Mouse (Mus musculus): ENCODE results near the gene Srcin1. TPM values are rescaled to one million over a fixed set of nuclear protein-coding genes. Genes with fewer than 3 reads are reported as not detected.

The Srcin1 gene
- polyA plus RNA-seq, 1 experiment from 2014 or later = 8.5 TPM

DNA sequence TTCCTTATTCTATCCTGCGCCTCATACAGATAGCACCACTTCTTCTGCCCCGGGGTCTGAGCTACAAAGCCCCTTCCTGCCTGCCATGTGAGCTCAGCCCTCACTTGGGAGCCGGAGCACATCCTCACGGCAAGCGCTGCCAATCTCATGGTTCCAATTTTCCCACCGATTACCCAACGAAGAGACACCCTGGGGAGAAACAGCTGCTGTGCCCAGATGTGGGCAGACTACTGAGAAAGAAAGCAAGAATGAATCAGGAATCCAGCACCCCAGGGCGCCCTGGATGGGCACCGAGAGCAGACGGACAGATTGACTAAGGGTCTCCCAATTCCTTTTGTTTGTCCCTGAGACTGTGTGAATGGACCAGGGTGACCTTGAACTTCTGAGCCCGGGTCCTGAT, 8.5 kb downstream of the Srcin1 start:
- WGBS = 9% methylated on average over 11 of the region's 11 CpGs
- ATAC-seq = no peak
- Histone ChIP-seq H3K9ac (replicated peaks) (peak overlapping the region; percentile 41), H3K9me3 (no peaks in the 10 kb centered on the region), H3K4me3 (replicated peaks) (no peak overlapping the region), H3K4me1 (replicated peaks) (peaks cover 98% of the 10 kb centered on the region), H3K4me2 (replicated peaks) (peak overlapping the region; percentile 30), H3K36me3 (no peaks in the 10 kb centered on the region), H3K27me3 (no peaks in the 10 kb centered on the region), H3K27ac (no peak overlapping the region)

DNA sequence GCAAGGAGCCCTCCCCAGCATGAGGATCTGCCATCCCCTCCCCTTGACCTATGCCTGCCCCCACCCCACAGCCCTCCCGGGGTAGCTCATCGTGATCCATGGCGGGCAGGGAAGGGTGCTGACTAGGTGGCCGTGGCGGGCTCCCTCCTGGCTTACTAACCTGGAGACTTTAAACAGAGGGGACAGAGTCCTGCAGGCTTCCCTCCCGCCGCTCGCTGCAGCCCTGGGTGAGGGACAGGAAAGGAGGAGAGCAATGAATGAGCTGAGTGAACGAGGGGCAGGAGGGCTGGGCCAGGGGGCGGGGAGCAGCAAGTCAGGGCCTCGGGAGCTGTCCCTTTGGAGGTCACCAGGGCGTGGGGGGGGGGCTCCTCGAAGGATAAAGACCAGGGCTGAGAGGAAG, 9.4 kb downstream of the Srcin1 start:
- Histone ChIP-seq H3K9ac (replicated peaks) (peak overlapping the region; percentile 34; the same call in 1 of the 2 replicates), H3K27ac (no peak overlapping the region), H3K36me3 (no peaks in the 10 kb centered on the region), H3K9me3 (no peaks in the 10 kb centered on the region), H3K27me3 (no peaks in the 10 kb centered on the region), H3K4me2 (replicated peaks) (peak overlapping the region; percentile 30), H3K4me1 (replicated peaks) (peaks cover 97% of the 10 kb centered on the region), H3K4me3 (replicated peaks) (0 out of 2 replicates have a peak overlapping the region, but pooled peaks have one; percentile 1)
- ATAC-seq = no peak
- 6% methylated on average over 13 of the region's 13 CpGs for WGBS

DNA sequence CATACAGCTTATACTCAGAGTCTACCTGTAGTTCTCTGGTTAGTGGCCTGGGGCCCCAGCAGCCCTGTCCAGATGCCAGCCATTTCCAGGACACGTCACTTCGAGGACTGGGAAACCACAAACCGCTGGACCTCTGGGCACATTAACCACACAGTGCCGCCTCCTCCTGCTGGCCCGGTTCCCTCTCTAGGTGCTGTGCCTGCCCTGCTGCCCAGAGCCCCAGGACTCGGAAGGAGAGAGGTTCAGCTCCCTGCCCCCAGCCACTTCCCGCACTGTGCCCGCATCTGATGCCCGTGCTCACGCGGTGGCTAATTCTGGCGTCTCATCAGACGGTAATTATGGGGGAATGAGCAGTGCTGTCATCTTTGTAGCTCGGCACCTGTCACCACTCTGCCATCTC, 12.3 kb downstream of the Srcin1 start:
- H3K36me3 ChIP-seq = no peaks in the 10 kb centered on the region
- no peaks in the 10 kb centered on the region for H3K27me3 ChIP-seq
- peaks cover 97% of the 10 kb centered on the region for H3K4me1 ChIP-seq (replicated peaks)
- ATAC-seq = no peak
- H3K9ac ChIP-seq (replicated peaks) = peak overlapping the region; percentile 36; the same call in 1 of the 2 replicates
- 44% methylated on average over 14 of the region's 14 CpGs for WGBS
- no peak overlapping the region for H3K4me2 ChIP-seq (replicated peaks)
- H3K9me3 ChIP-seq = no peaks in the 10 kb centered on the region
- no peak overlapping the region for H3K27ac ChIP-seq
- H3K4me3 ChIP-seq (replicated peaks) = no peak overlapping the region

DNA sequence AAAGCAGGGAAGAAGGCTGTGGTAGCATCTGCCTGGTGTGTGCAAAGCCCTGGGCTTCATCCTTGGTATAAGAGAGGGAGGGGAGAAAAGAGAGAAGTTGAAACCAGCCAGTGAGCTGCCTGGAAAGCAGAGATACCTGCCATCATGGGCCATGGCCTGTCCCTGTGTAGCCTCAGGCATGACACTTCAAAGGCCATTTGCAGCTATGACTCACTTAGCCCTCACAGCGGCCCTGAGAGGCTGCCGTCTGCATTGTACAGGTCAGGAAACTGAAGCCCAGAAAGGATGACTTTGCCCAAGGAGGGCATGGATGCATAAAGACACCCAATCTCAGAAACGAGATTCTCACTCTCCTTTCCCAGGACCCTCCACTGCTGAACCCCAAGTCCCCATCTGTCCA, 13.4 kb downstream of the Srcin1 start:
- ATAC-seq = no peak
- Histone ChIP-seq H3K4me3 (replicated peaks) (no peak overlapping the region), H3K27ac (peak overlapping the region; percentile 53; the same call in 1 of the 2 replicates), H3K9ac (replicated peaks) (no peak overlapping the region), H3K4me1 (replicated peaks) (peaks cover 97% of the 10 kb centered on the region), H3K4me2 (replicated peaks) (no peak overlapping the region), H3K36me3 (no peaks in the 10 kb centered on the region), H3K27me3 (no peaks in the 10 kb centered on the region), H3K9me3 (no peaks in the 10 kb centered on the region)
- WGBS = 65% methylated on average over 3 of the region's 3 CpGs

DNA sequence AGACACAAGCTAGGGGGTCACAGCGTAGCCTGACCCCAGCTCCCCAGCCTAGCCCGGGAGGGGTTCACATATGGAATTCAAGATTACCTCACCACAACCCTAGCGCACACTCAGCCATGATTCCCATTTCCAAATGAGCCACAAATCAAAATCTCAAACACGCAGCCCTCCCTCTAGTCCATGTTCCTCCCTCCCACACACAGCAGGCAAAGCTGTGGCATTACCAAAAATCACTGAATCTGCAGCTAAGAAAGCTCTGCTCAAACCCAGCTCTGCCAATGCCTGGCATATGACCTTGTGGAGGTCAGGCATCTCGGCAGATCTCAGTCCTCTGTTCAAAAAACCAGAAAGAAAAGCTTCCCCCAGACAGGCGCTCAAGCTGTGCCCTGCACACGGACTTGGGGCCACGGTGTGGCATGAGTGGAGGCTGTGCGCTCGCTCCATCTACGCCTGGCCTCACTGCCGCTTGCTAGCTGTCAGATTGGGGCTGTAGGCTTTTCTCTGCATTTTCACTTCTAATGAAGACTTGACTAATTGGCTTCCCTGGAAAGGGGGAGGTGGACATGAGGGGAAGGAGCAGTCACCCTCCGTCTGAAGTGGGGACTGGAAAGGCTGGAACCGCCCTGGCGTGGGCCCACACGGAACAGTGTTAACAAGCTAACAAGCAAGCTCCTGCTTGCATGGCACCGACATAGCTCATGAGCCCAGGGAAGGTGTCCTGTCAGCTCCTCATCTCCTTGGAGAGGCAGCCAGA, 15.6 kb downstream of the Srcin1 start:
- Histone ChIP-seq H3K27ac (peak overlapping the region; percentile 68), H3K9me3 (no peaks in the 10 kb centered on the region), H3K4me1 (replicated peaks) (peaks cover 97% of the 10 kb centered on the region), H3K27me3 (no peaks in the 10 kb centered on the region), H3K4me3 (replicated peaks) (no peak overlapping the region), H3K9ac (replicated peaks) (peak overlapping the region; percentile 8; the same call in 1 of the 2 replicates), H3K4me2 (replicated peaks) (peak overlapping the region; percentile 11; the same call in 1 of the 2 replicates), H3K36me3 (no peaks in the 10 kb centered on the region)
- WGBS = 32% methylated on average over 17 of the region's 17 CpGs
- ATAC-seq = peak; percentile 10; the same call in 1 of the 2 replicates

DNA sequence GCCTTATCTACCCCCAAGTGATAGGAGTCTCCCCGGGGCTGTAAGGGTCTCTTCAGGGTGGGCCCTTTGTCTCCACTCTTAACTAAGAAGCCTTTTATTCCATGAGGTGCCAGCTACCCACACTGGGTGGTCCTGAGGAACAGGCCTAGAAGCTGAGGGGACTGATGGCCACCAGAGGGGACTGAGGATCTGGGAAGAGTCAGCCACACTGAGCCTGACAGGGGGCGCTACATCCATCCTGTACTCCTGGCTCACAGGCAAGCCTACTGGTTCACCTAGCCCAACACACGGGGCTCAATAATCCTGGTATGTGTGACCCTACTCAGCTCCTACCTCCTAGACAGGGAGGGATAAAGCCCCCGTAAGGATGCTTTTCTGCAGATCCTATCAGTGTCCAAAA, 16.4 kb downstream of the Srcin1 start:
- Histone ChIP-seq H3K27ac (0 out of 2 replicates have a peak overlapping the region, but pooled peaks have one; percentile 30), H3K4me2 (replicated peaks) (no peak overlapping the region), H3K4me3 (replicated peaks) (no peak overlapping the region), H3K36me3 (no peaks in the 10 kb centered on the region), H3K4me1 (replicated peaks) (peaks cover 92% of the 10 kb centered on the region), H3K27me3 (no peaks in the 10 kb centered on the region), H3K9me3 (no peaks in the 10 kb centered on the region), H3K9ac (replicated peaks) (no peak overlapping the region; the same call in 1 of the 2 replicates)
- no peak for ATAC-seq
- WGBS = 35% methylated on average over 4 of the region's 4 CpGs

DNA sequence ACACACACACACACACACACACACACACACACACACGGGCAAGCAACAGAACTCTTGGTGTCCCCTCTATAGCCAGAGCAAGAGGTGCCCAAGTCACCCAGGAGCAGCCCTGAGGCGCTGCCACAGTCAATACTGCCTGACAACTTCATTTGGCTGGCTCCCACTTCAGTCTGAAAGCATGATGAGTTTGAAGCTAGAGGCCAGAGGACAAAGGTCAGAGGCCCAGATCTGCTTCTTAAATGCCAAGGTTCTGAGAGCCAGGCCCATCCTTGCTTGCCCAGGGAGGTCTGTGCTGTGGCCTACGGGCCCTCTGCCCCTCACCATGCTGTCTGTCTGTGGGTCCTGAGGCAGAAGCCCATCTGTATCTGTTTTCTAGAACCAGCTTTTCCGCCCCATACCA, 18.1 kb downstream of the Srcin1 start:
- no peaks in the 10 kb centered on the region for H3K36me3 ChIP-seq
- no peak for ATAC-seq
- WGBS = 40% methylated on average over 4 of the region's 4 CpGs
- no peak overlapping the region for H3K4me2 ChIP-seq (replicated peaks)
- H3K4me3 ChIP-seq (replicated peaks) = no peak overlapping the region
- H3K9ac ChIP-seq (replicated peaks) = peak overlapping the region; percentile 23; the same call in 1 of the 2 replicates
- peaks cover 85% of the 10 kb centered on the region for H3K4me1 ChIP-seq (replicated peaks)
- no peak overlapping the region for H3K27ac ChIP-seq
- no peaks in the 10 kb centered on the region for H3K9me3 ChIP-seq
- H3K27me3 ChIP-seq = peaks cover 5% of the 10 kb centered on the region; the same call in 1 of the 2 replicates

DNA sequence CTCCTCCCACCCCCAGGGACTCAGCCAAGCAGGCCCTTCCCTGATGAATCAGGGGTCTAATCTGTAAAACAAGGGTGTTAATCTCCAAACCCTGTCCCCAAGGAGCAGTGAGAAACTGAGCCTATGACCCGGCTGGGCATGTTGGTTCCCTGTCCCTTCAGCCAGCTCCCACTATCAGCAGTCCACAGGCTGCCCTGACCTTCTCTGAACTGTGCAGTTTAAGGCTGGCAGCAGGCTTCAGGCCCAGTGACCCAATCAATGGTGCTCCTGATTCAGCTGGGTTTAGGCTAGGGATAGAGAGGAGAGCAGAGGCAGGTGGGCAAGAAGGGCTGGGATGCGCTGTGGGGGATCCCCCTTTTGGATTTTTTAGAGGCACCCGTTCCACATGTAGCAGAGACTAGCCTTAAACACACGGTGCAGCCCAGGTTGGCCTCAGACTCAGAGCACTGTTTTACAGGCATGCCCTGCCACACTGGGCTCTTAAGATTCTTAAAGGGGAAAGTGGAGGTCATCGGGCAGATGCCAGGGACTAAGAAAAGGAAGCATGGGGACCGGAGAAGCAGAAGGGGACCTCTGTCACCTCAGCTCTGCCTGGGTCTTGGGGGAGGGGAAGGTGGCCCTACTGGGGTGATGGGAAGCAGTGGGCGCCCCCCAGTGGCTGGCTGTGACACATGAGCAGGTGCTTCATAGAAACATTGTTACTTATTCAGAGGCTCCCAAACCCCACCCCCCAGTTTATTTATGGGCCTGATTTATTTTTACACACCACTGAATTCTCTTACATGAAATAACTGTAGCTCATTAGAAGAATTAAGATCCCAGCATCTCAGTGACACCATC, 19.2 kb downstream of the Srcin1 start:
- Histone ChIP-seq H3K4me2 (replicated peaks) (peak overlapping the region; percentile 14; the same call in 1 of the 2 replicates), H3K9me3 (no peaks in the 10 kb centered on the region), H3K36me3 (no peaks in the 10 kb centered on the region), H3K27me3 (peaks cover 8% of the 10 kb centered on the region; the same call in 1 of the 2 replicates), H3K9ac (replicated peaks) (peak overlapping the region; percentile 25; the same call in 1 of the 2 replicates), H3K4me3 (replicated peaks) (no peak overlapping the region), H3K27ac (peak overlapping the region; percentile 72), H3K4me1 (replicated peaks) (peaks cover 86% of the 10 kb centered on the region)
- ATAC-seq = no peak
- WGBS = 9% methylated on average over 7 of the region's 7 CpGs

DNA sequence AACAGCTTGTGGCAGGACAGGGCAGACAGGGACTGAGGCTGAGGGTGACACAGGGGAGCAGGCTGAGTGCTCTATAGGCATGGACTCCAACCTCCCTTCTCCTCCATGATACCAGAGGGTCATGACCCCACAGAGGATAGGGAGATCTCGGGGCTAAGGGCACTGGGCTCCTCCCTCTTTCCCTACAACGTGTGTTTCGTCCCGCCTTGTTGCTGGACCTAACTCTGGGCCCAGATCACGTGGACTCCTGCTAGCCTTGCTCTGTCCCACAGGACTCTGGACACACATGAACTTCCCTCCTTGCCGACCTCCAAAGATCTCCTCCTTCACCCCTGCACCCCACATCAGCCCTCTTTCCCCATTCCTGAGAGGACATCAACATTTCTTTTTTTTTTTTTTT, 20.8 kb downstream of the Srcin1 start:
- Histone ChIP-seq H3K27ac (no peak overlapping the region), H3K4me1 (replicated peaks) (peaks cover 76% of the 10 kb centered on the region), H3K36me3 (no peaks in the 10 kb centered on the region), H3K9me3 (no peaks in the 10 kb centered on the region), H3K27me3 (peaks cover 24% of the 10 kb centered on the region; the same call in 1 of the 2 replicates), H3K4me3 (replicated peaks) (no peak overlapping the region), H3K4me2 (replicated peaks) (no peak overlapping the region), H3K9ac (replicated peaks) (no peak overlapping the region)
- no peak for ATAC-seq
- WGBS = 48% methylated on average over 6 of the region's 6 CpGs

DNA sequence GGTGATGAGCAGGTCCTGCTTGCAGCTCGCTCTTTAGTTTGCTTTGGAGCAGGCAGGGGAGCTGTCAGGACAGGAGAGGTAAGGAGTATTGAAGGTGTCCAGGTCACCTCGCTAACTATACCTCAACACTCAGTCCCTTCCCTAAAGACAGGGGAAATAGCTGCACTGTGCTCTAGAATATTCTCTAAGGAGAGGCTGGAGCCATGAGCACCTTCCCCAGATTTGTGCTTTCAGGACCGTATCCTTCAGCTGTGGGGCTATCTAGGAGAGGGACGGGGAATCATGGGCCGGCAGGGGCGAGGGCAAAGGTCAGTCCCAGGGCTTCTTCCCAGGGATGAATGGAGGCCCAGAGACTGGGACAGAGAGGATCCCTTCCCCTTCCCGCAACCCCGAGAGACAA, 23.8 kb downstream of the Srcin1 start:
- no peaks in the 10 kb centered on the region for H3K36me3 ChIP-seq
- H3K4me3 ChIP-seq (replicated peaks) = no peak overlapping the region
- H3K27me3 ChIP-seq = peaks cover 54% of the 10 kb centered on the region
- H3K9ac ChIP-seq (replicated peaks) = peak overlapping the region; percentile 45
- H3K4me1 ChIP-seq (replicated peaks) = peaks cover 53% of the 10 kb centered on the region
- no peak overlapping the region for H3K27ac ChIP-seq
- WGBS = 6% methylated on average over 8 of the region's 8 CpGs
- H3K9me3 ChIP-seq = no peaks in the 10 kb centered on the region
- peak overlapping the region; percentile 14; the same call in 1 of the 2 replicates for H3K4me2 ChIP-seq (replicated peaks)
- ATAC-seq = no peak

DNA sequence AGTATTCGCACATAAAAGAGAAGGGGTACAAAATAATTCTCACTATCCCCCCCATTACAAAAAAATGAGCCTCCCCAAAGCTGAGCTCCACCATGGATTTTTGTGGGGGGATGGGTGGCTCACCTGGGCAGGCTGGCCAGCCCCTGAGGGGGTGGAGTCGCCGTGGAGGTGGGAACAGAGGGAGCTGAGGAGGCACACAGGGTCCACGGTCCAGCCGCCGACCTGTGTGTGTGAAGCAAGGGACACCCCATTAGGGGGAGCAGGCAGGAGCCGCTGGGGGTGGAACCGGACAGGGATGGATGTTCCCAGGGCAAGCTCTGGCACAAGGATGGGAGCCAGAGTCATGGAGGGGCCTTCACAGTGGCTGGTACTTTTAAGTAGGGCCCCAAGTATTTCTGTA, 27.2 kb downstream of the Srcin1 start:
- no peaks in the 10 kb centered on the region for H3K36me3 ChIP-seq
- peaks cover 48% of the 10 kb centered on the region for H3K4me1 ChIP-seq (replicated peaks)
- H3K27me3 ChIP-seq = peaks cover 63% of the 10 kb centered on the region
- H3K27ac ChIP-seq = no peak overlapping the region
- H3K9ac ChIP-seq (replicated peaks) = no peak overlapping the region
- no peaks in the 10 kb centered on the region for H3K9me3 ChIP-seq
- no peak overlapping the region for H3K4me3 ChIP-seq (replicated peaks)
- no peak for ATAC-seq
- WGBS = 57% methylated on average over 8 of the region's 8 CpGs
- H3K4me2 ChIP-seq (replicated peaks) = no peak overlapping the region
